Mouse (Mus musculus) 3134 (cell line): ENCODE measurements at regions not wholly inside any gene's neighbourhood (a gene's known extent, or its start where the extent isn't known, plus 50 kb on each side); places are given as distances from the start of the nearest gene placed in this dataset.
"Not testable (repeated sequence)": the region's sequence is repeated elsewhere in the genome, so short reads cannot be mapped to it uniquely, and the experiment has no call there.

Experiments used
- DNase-seq: peaks from one replicate; pipeline ENCODE4 v3.0.0-alpha.2; 2011; ENCODE audit warnings: low spot score; ENCODE audit not compliant: insufficient read length; ENCODE audit errors: extremely low read depth

DNA sequence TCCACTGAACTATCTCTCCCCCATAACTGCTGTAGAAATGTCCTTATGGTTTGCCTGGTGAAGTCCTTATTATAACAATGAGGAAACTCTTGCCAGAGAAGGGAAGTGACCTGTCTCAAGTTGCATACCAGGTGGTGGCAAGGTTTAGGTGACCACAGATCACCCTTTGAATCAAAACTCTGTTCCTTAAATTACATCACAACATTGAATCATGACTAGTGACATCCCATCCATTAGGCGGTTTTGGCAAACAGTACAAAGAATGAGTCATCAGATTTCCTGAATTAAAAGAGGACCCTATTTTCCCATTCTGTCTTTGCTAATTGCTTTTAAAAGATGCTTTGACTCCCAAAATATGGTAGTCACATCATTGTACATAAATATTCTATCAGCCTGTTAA lies 168.5 kb upstream of the Pgr start:
- DNase-seq, result no peak

DNA sequence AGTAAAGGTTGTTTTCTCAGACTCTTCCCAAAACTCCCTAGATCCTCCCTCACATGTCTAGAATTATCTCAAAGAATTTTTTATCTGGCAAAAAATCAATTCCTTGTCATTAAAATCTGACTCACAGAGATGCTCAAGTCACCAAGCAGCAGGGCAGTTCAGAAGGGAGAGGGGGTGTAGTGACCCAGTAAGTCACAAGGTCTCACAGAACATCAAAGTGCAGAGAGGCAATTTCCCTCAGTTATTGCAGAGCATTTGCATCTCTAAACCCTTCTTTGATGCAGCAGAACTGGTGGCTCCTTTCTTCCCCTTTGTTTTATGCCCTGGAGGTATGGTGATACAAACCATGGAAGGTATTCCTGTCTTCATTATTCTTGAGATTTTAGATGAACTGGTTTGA lies 166.1 kb upstream of the Pgr start:
- no peak for DNase-seq

DNA sequence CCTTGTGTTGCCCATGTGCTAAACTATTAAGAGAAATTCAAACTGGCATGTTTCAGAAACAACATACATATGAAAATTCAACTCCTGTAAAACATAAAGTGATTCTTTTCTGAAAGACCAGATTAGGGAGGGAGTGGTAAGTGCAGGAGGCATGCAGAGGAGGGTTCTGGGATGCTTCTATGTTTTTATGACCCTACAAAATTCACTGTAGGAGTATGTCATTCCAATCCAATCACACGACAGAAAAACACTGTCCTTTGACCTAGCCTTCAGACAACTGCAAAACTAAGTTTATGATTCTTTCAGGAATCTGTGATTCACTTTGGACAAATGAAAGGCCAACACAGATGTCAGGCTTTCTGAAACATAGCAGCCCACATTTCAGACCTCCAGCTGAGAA lies 159.4 kb upstream of the Pgr start:
- no peak for DNase-seq

DNA sequence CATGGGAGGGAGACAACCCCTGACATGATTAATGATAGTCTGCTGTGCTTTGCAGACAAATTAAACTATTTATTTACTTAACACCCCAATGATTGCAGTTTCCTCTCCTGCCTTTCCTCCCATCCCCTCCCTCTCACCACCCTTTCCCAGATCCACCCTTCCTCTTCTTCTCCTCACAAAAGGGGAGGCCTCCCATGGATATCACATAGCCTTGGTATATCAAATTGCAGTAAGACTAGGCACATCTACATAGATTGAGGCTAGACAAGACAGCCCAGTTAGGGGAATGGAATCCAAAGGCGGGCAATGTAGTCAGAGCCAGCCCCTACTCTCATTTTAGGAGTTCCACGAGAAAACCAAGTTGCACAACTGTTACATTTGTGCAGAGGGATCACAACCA lies 149.8 kb upstream of the Pgr start:
- no peak for DNase-seq

DNA sequence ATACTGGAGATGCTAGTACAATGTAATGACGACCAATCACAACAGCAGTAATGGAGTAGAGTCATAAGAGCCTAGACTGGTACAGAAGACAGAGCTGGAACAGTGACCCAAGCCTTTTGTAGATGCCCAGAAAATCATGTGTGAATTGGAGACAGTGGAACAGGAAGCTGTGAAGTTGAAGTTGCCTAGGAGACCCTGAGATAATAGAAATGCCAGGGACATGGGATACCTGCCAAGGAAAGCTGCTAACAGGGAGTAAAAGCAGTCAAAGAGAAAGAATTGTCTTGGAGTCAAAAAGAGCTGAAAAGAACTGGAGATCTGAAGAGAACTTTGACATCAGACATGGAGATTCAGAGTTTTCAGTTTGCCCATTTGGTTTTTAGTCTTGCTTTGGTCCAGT lies 138.8 kb upstream of the Pgr start:
- no peak for DNase-seq

DNA sequence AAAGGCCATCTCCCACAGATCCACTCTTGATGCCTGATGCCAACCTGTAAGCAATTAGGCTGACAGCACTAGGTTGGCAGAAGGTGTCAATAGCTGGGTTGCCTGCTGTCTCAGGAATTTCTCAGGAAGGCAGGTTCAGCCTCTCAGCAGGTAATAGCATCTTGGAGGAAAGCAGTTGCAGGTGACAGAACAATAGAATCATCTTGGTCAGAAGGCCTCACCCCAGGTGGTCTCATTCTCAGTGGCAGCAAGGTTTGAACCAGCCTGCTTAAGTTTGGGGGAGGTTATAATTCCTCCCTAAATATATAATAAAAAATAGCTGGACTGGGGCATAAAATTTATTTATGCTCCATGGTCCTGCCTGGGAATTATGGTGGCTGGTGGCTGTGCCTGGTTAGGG lies 130.2 kb upstream of the Pgr start:
- DNase-seq, result not testable (repeated sequence)

DNA sequence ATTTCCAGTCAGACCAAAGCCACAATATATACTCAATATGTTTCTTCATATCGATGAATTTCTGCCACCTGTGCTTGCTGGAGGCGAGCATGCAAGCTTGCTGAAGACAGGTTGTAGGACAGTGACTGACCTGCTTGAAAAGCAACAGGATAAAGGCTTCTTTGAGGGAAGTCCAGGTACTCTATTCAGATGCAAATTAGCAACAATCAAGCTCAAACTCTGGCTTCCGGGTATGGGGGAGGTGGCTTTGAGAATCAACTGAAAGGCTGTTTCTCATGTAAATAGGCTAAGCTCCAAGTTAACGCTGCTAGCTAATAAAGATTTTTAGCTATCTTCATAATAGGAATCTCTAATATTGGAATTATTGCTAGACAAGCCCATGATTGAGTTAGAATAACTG lies 129.6 kb upstream of the Pgr start:
- DNase-seq, result no peak

DNA sequence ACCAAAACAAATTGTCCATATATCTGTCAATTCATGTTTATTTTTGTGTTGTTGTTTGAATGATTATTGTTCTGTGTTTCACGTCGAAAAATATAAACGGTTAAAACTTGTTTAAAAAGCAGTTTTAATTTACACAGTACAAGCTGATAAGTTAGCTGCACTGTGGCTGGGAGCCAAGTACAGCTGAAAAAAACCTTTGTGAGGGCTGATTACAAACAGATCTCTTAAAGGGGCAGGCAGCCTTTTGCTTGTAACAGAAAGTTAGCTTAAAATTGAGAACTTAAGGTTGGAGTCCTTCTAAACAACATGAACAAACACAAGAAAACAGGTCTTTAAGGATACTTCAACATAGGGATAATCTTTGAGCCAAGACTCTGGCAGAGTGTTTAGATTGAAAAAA lies 118.3 kb upstream of the Pgr start:
- DNase-seq, result not testable (repeated sequence)

DNA sequence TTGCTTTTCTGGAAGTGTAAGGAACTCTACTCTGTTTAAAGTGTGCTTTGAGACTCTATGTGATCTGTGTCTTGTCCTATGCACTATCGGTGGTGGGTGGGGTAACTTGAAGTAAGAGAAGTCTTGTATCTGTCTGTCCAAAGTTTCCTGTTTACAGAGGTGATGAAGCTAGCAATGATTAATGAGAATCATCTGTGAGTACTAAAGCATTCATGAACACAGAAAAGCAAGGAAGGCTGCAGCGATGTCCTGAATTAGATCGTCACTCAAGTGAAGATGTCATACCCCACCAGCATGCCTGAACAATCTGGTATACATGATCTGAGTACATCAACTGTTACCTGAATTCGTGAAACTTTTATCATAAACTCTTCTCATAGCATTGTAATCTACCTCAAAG lies 85.4 kb upstream of the Pgr start:
- DNase-seq, result no peak

DNA sequence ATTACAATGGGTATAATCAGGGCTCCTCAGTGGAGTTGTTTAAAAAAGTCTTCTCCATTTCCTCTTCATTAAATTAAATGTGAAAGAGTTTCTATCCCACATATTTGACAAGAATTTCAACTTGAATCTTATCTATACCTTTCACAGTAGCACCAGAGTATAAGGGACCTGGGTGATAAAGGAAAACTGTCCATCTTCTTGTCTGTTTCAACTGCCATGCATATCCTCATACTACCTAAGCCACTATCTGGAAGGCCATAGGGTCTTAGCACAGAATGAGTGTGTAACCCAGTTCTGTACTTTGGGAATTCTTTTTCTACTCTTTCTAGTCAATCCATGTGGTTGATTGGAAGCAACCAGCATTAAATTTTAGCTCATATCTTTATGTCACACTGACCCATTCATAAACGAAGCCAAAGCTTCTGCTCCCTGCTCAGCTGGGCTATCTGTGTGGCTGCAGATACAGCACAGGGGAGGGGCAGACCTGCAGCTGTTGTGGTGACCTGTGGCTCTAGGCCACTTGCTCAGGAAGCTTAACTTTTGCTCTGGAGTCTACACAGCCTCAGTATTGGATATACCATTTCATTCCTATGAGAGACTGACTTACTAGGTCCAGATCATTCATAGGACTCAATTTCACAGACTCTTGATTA lies 75.8 kb upstream of the Pgr start:
- DNase-seq, result no peak

DNA sequence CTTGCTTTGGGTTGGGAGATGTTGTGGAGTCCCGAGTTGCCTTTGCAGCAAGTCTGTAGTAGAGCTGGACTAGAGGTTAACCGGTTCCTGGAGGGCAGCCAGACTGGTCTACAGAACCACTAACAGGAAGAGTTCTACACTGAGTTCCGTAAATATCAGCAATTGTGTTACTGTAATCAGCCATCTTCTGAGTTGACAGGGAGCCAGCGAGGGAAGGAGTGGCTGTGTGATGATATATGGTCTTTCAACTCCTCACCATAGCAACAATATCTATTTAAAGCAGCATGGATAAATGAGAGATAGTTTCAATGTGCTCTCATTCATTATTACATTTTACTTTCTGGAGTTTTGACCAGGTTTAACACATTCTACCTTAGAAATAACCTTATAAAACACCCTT lies 67.5 kb upstream of the Pgr start:
- DNase-seq, result no peak

DNA sequence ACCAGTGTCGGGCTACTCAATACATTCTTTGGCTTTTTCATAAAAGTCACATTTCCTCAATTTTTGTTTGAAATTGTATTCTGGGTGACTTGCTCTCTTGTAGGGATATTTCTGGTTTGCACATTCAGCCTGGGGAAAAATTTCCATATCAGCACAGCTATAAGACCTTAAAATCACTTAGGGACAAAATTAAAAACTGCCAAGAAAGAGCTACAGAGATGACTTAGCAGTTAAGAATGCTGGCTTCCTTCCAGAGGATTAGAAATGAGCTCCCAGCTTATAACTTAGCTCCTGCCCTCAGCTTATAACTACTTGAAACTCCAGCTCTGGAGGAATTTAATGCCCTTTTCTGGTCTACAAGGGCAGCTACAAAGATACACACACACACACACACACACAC lies 62.6 kb upstream of the Pgr start:
- peak; percentile 2 for DNase-seq

DNA sequence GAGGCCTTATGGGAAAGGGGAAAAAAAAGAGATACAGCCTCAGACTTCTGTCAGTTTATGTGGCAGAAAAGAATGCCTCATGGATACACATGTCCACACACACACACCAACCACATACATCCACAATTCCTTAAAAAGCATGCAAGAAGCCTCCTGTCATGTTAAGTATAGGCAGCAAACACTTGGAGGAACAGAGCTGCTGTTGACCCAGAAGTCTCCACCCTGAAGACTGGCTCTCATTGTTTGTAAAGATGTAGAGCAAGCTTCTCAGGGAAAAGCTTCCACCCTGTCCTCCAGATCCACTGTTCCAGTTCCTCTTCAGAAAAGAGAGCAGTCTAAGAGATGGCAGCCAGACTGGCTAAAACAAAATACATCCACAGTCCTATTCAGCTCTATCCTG lies 61.3 kb upstream of the Pgr start:
- no peak for DNase-seq

DNA sequence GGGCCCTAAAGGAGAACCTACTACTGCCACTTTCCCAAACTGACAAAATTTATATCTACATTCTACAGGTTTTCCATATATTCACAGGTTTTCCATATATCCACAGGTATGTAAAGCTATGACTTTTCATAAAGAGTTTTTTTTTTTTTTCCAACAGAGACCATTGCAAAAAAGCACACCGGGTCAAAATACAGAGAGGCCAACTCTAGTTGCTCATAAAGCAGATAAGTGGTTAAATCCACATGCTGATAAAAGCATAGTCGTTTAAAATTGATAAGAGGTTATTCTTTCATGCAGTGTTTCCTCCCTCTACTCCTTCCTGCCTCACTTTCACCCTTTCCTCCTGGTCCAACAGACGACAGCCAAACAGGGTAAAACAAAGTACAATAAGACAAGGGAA lies 60.7 kb upstream of the Pgr start:
- DNase-seq, result no peak
